Comparison of ENCODE assay signal across 29 mouse cellular contexts in the genomic region with DNA sequence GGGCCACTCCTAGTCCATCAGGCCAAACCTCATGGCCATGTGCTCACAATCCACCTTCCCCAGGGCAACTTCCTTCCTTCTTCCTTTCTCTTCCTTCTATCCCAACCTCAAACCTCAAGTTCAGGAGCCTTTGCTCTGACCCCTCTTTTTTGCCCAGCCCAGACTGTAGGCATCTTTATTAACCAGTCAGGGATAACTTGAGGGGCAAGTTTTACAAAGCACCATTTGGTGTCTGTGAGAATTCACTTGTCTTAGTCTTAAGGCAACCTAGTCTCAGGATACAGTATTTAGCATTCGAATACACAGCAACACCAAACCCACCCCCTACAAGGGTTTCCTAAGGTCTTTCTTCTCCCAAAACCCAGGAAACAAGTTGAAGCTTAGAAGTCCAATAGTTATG. TPM values are rescaled to one million over a fixed set of nuclear protein-coding genes. Genes with fewer than 3 reads are reported as not detected.
"Had no signal": no experiment of that assay in that cellular context is flagged by ENCODE, and none has a peak within 500 bp of the region (broad histone marks: within the 10 kb centered on the region; RNA-seq: fewer than 3 reads in every experiment).

No protein-coding gene starts in this region.

- H3K27me3 ChIP-seq: intestine, embryonic 15.5 days had no signal

- H3K9me3 ChIP-seq: heart, embryonic 13.5 days; heart, embryonic 15.5 days; hindbrain, embryonic 12.5 days; intestine, embryonic 15.5 days; limb, embryonic 13.5 days; limb, embryonic 15.5 days; liver, embryonic 12.5 days had no signal

- ATAC-seq: hindbrain, embryonic 16.5 days; inflammation-experienced regulatory T-cells, adult 6 months; intestine, postnatal 0 days; liver, embryonic 12.5 days had no signal

- H3K27ac ChIP-seq: gastrocnemius, adult 2 months; heart, adult 2 months; heart, embryonic 13.5 days; heart, embryonic 15.5 days; hindbrain, embryonic 12.5 days; hindbrain, embryonic 14.5 days; intestine, embryonic 15.5 days; kidney, postnatal 0 days; limb, embryonic 13.5 days; limb, embryonic 15.5 days; liver, embryonic 12.5 days; liver, embryonic 14.5 days had no signal

- H3K36me3 ChIP-seq: heart, embryonic 13.5 days; heart, embryonic 15.5 days; hindbrain, embryonic 12.5 days; intestine, embryonic 15.5 days; limb, embryonic 13.5 days; limb, embryonic 15.5 days; liver, embryonic 12.5 days had no signal

- H3K4me1 ChIP-seq: heart, embryonic 13.5 days; heart, embryonic 15.5 days; hindbrain, embryonic 12.5 days; intestine, embryonic 15.5 days; limb, embryonic 13.5 days; limb, embryonic 15.5 days had no signal

- H3K4me2 ChIP-seq: heart, embryonic 11.5 days; heart, embryonic 13.5 days; heart, embryonic 15.5 days; hindbrain, embryonic 12.5 days; hindbrain, embryonic 14.5 days; intestine, embryonic 15.5 days; limb, embryonic 13.5 days; limb, embryonic 15.5 days; liver, embryonic 12.5 days had no signal

- H3K4me3 ChIP-seq: gastrocnemius, adult 2 months; heart, adult 2 months; heart, embryonic 13.5 days; heart, embryonic 15.5 days; hindbrain, embryonic 12.5 days; intestine, embryonic 15.5 days; limb, embryonic 13.5 days; limb, embryonic 15.5 days; liver, embryonic 12.5 days had no signal

- DNase-seq: gastrocnemius, adult 2 months; gastrocnemius, postnatal 10 days; gastrocnemius, postnatal 25 days; heart, adult 2 months; heart, postnatal 14 days; heart, postnatal 36 days; kidney, adult 18-20 months; kidney, adult 8-10 months; kidney, postnatal 14 days; kidney, postnatal 36 days; layer of hippocampus, adult 9-11 months; layer of hippocampus, postnatal 36 days; left cerebral cortex, postnatal 4 days had no signal

- H3K9ac ChIP-seq: heart, embryonic 13.5 days; heart, embryonic 15.5 days; hindbrain, embryonic 12.5 days; hindbrain, embryonic 14.5 days; intestine, embryonic 15.5 days; limb, embryonic 13.5 days; limb, embryonic 15.5 days; liver, embryonic 12.5 days; liver, embryonic 14.5 days had no signal

RNA-seq across cellular contexts. Expression of gene Gm10645, which starts 6.4 kb away (rescaled TPM):
- total RNA-seq: gastrocnemius, adult 2 months; gastrocnemius, postnatal 25 days; gastrocnemius, postnatal 4 days; heart, postnatal 14 days; heart, postnatal 36 days; liver, adult 2 months had no signal
- polyA plus RNA-seq: inflammation-experienced regulatory T-cells, adult 6 months had no signal
